Mouse (Mus musculus): ENCODE results near the gene Slc12a4. TPM values are rescaled to one million over a fixed set of nuclear protein-coding genes. Genes with fewer than 3 reads are reported as not detected.

Gene Slc12a4
- polyA plus RNA-seq, 1 experiment from 2014 or later: 8.4 TPM

- ATAC-seq (ENCODE audit: low FRiP score) (no peak), DNase-seq (ENCODE audit: low spot score) (no peak)
- Histone ChIP-seq H3K27me3 (ENCODE audit: control insufficient read depth, insufficient read depth, low read length) (no peaks in the 10 kb centered on the region), H3K4me1 (replicated peaks; ENCODE audit: control insufficient read depth, insufficient read depth, low read length) (no peaks in the 10 kb centered on the region), H3K27ac (ENCODE audit: low read depth, low read length) (no peak overlapping the region), H3K4me2 (replicated peaks; ENCODE audit: low read depth, low read length) (no peak overlapping the region), H3K36me3 (ENCODE audit: control insufficient read depth, insufficient read depth, low read length) (no peaks in the 10 kb centered on the region; the same call in 1 of the 2 replicates), H3K4me3 (ENCODE audit: low read depth, low read length) (no peak overlapping the region), H3K9ac (ENCODE audit: low read depth, low read length) (no peak overlapping the region), H3K9me3 (ENCODE audit: control insufficient read depth, low read length) (no peaks in the 10 kb centered on the region)
- WGBS: 93% methylated on average over 5 of the region's 5 CpGs
Measured at GRCm38 (mm10) chr8:105942542-105942941, 23.4 kb downstream of the Slc12a4 start.

DNA sequence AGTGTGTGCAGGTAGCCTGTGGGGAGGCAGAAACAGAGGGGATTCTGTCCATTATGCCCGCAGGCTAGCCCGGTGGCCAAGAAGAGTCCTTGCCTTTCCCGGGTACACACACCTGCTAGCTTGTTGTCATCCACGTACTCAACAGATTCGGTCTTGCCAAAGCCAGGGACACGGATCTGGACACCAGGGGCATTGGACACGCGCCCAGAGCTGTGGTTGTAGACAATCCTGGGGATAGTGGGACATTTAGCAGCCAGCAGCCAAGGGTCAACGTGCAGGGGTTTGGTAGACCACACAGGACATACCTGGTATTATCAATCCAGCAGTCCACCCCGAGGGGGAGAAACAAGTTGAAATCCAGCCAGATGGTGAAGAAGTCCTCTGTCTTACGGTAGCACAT, 23.9 kb downstream of the Slc12a4 start:
- WGBS: 94% methylated on average over 11 of the region's 11 CpGs
- ATAC-seq (ENCODE audit: low FRiP score): no peak
- no peaks in the 10 kb centered on the region for H3K27me3 ChIP-seq (ENCODE audit: control insufficient read depth, insufficient read depth, low read length)
- H3K4me3 ChIP-seq (ENCODE audit: low read depth, low read length): no peak overlapping the region
- H3K4me1 ChIP-seq (replicated peaks; ENCODE audit: control insufficient read depth, insufficient read depth, low read length): no peaks in the 10 kb centered on the region
- H3K9me3 ChIP-seq (ENCODE audit: control insufficient read depth, low read length): no peaks in the 10 kb centered on the region
- DNase-seq (ENCODE audit: low spot score): no peak
- no peak overlapping the region for H3K4me2 ChIP-seq (replicated peaks; ENCODE audit: low read depth, low read length)
- no peak overlapping the region for H3K27ac ChIP-seq (ENCODE audit: low read depth, low read length)
- H3K36me3 ChIP-seq (ENCODE audit: control insufficient read depth, insufficient read depth, low read length): no peaks in the 10 kb centered on the region; the same call in 1 of the 2 replicates
- H3K9ac ChIP-seq (ENCODE audit: low read depth, low read length): no peak overlapping the region

DNA sequence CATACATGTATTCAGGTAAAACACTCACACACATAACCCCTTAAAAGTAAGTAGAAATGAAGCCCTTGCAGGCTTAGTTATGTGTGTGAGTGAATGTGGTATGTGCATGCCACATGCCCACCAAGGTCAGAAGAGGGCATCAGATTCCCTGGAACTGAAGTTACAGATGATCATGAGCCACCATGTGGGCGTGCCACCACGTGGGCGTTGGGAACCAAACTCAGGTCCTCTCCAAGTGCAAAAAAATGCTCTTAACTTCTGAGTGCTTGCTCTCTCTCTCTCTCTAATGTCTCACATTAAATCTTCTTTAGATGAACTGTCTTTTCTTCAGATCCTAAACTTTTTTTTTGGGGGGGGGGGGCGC, 27.6 kb downstream of the Slc12a4 start, which contains the start of gene Psmb10:
Psmb10 (minus strand) TSS at position 139 of the 364 bp plus-strand sequence.
- H3K4me3 ChIP-seq (ENCODE audit: low read depth, low read length): peak within 1 kb of the TSS; percentile 77

GRCm38 (mm10) chr8:105937496-105938305, 28.2 kb downstream of the Slc12a4 start:
- H3K4me2 ChIP-seq (replicated peaks; ENCODE audit: low read depth, low read length): peak overlapping the region; percentile 86
- H3K9ac ChIP-seq (ENCODE audit: low read depth, low read length): peak overlapping the region; percentile 82
- H3K4me1 ChIP-seq (replicated peaks; ENCODE audit: control insufficient read depth, insufficient read depth, low read length): no peaks in the 10 kb centered on the region
- H3K36me3 ChIP-seq (ENCODE audit: control insufficient read depth, insufficient read depth, low read length): no peaks in the 10 kb centered on the region
- peak overlapping the region; percentile 77 for H3K4me3 ChIP-seq (ENCODE audit: low read depth, low read length)
- ATAC-seq (ENCODE audit: low FRiP score) (peak; percentile 66), DNase-seq (ENCODE audit: low spot score) (no peak)
- no peaks in the 10 kb centered on the region for H3K9me3 ChIP-seq (ENCODE audit: control insufficient read depth, low read length)
- 2% methylated on average over 33 of the region's 33 CpGs for WGBS
- no peaks in the 10 kb centered on the region for H3K27me3 ChIP-seq (ENCODE audit: control insufficient read depth, insufficient read depth, low read length)
- peak overlapping the region; percentile 88 for H3K27ac ChIP-seq (ENCODE audit: low read depth, low read length)

More for the DNA sequence above, 27.6 kb downstream of the Slc12a4 start, which contains the start of gene Psmb10:
- Histone ChIP-seq H3K9ac (ENCODE audit: low read depth, low read length) (peak within 1 kb of the TSS; percentile 82), H3K4me2 (replicated peaks; ENCODE audit: low read depth, low read length) (peak within 1 kb of the TSS; percentile 86), H3K9me3 (ENCODE audit: control insufficient read depth, low read length) (no peaks in the 10 kb centered on the region), H3K27me3 (ENCODE audit: control insufficient read depth, insufficient read depth, low read length) (no peaks in the 10 kb centered on the region), H3K36me3 (ENCODE audit: control insufficient read depth, insufficient read depth, low read length) (no peaks in the 10 kb centered on the region), H3K4me1 (replicated peaks; ENCODE audit: control insufficient read depth, insufficient read depth, low read length) (no peaks in the 10 kb centered on the region), H3K27ac (ENCODE audit: low read depth, low read length) (peak within 1 kb of the TSS; percentile 88)
- ATAC-seq (ENCODE audit: low FRiP score): no peak
- WGBS: 41% methylated on average over 4 of the region's 4 CpGs
- DNase-seq (ENCODE audit: low spot score): peak; percentile 25

- WGBS: under 1% methylated on average over 30 of the region's 30 CpGs
- H3K9me3 ChIP-seq (ENCODE audit: control insufficient read depth, low read length): no peaks in the 10 kb centered on the region
- no peaks in the 10 kb centered on the region for H3K27me3 ChIP-seq (ENCODE audit: control insufficient read depth, insufficient read depth, low read length)
- peak; percentile 94 for ATAC-seq (ENCODE audit: low FRiP score)
- H3K36me3 ChIP-seq (ENCODE audit: control insufficient read depth, insufficient read depth, low read length): no peaks in the 10 kb centered on the region
- peak overlapping the region; percentile 88 for H3K27ac ChIP-seq (ENCODE audit: low read depth, low read length)
- DNase-seq (ENCODE audit: low spot score): peak; percentile 88
- H3K4me3 ChIP-seq (ENCODE audit: low read depth, low read length): peak overlapping the region; percentile 77
- peak overlapping the region; percentile 86 for H3K4me2 ChIP-seq (replicated peaks; ENCODE audit: low read depth, low read length)
- H3K9ac ChIP-seq (ENCODE audit: low read depth, low read length): peak overlapping the region; percentile 82
- H3K4me1 ChIP-seq (replicated peaks; ENCODE audit: control insufficient read depth, insufficient read depth, low read length): no peaks in the 10 kb centered on the region
Measured at GRCm38 (mm10) chr8:105936866-105937475, 28.9 kb downstream of the Slc12a4 start.

GRCm38 (mm10) chr8:105935863-105936603, 29.9 kb downstream of the Slc12a4 start:
- Histone ChIP-seq H3K36me3 (ENCODE audit: control insufficient read depth, insufficient read depth, low read length) (no peaks in the 10 kb centered on the region), H3K27ac (ENCODE audit: low read depth, low read length) (no peak overlapping the region), H3K9me3 (ENCODE audit: control insufficient read depth, low read length) (no peaks in the 10 kb centered on the region), H3K9ac (ENCODE audit: low read depth, low read length) (peak overlapping the region; percentile 82; the same call in 1 of the 2 replicates), H3K4me1 (replicated peaks; ENCODE audit: control insufficient read depth, insufficient read depth, low read length) (no peaks in the 10 kb centered on the region), H3K4me3 (ENCODE audit: low read depth, low read length) (peak overlapping the region; percentile 77), H3K27me3 (ENCODE audit: control insufficient read depth, insufficient read depth, low read length) (no peaks in the 10 kb centered on the region), H3K4me2 (replicated peaks; ENCODE audit: low read depth, low read length) (peak overlapping the region; percentile 86)
- DNase-seq (ENCODE audit: low spot score): no peak
- no peak for ATAC-seq (ENCODE audit: low FRiP score)
- WGBS: 23% methylated on average over 7 of the region's 7 CpGs

DNA sequence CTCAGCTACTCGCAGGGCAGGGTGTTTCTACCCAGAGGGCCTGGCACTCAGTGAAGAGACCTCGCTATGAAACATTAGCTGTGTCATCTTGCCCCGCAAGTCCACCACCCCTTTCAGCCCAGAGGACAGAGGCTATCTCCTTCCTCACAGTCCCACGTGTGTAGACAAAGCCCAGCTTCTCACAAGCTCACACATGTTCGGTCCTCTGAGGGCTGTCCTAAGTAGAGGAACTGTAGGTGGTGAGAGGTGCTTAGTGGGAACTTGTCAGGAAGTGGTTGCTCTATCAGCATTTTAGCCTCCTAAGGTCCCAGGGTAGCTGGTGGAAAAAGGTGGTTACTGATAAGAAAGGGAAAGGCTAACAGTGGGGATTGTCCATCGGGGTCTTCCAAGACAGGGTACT, 30.8 kb downstream of the Slc12a4 start:
- no peak overlapping the region for H3K9ac ChIP-seq (ENCODE audit: low read depth, low read length)
- no peaks in the 10 kb centered on the region for H3K4me1 ChIP-seq (replicated peaks; ENCODE audit: control insufficient read depth, insufficient read depth, low read length)
- no peaks in the 10 kb centered on the region for H3K36me3 ChIP-seq (ENCODE audit: control insufficient read depth, insufficient read depth, low read length)
- no peak for DNase-seq (ENCODE audit: low spot score)
- H3K27me3 ChIP-seq (ENCODE audit: control insufficient read depth, insufficient read depth, low read length): no peaks in the 10 kb centered on the region
- no peak overlapping the region for H3K4me2 ChIP-seq (replicated peaks; ENCODE audit: low read depth, low read length)
- no peaks in the 10 kb centered on the region for H3K9me3 ChIP-seq (ENCODE audit: control insufficient read depth, low read length)
- no peak overlapping the region for H3K27ac ChIP-seq (ENCODE audit: low read depth, low read length)
- no peak for ATAC-seq (ENCODE audit: low FRiP score)
- H3K4me3 ChIP-seq (ENCODE audit: low read depth, low read length): no peak overlapping the region
- WGBS: 85% methylated on average over 6 of the region's 6 CpGs

DNA sequence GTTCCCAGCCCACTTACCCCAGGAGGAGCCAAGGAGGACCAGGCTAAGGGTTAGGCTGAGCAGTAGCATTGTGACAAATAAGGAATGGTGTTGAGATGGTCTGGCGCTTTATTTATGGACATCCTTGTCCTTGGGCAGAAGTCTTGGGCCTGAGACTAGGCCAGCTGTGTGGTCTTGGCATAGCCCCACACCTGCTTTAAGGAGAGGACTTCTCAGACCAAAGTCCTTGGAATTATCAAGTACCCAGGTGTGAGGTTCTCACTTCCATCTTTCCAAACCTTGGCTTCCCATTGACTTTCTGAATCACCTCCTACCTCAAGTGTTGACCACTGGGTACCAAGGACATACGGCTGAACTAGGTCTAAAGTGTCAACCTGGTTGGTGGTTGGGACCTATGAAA, 32.1 kb downstream of the Slc12a4 start, which contains the start of gene Ctrl:
Ctrl (minus strand) TSS at position 101 of the 400 bp plus-strand sequence.
- H3K9ac ChIP-seq (ENCODE audit: low read depth, low read length): no peak within 1 kb of the TSS
- 95% methylated on average over 2 of the region's 2 CpGs for WGBS

More for the DNA sequence above, 32.1 kb downstream of the Slc12a4 start, which contains the start of gene Ctrl:
- Histone ChIP-seq H3K27ac (ENCODE audit: low read depth, low read length) (no peak within 1 kb of the TSS), H3K9me3 (ENCODE audit: control insufficient read depth, low read length) (no peaks in the 10 kb centered on the region), H3K4me2 (replicated peaks; ENCODE audit: low read depth, low read length) (no peak within 1 kb of the TSS), H3K4me3 (ENCODE audit: low read depth, low read length) (no peak within 1 kb of the TSS), H3K4me1 (replicated peaks; ENCODE audit: control insufficient read depth, insufficient read depth, low read length) (no peaks in the 10 kb centered on the region), H3K36me3 (ENCODE audit: control insufficient read depth, insufficient read depth, low read length) (no peaks in the 10 kb centered on the region), H3K27me3 (ENCODE audit: control insufficient read depth, insufficient read depth, low read length) (no peaks in the 10 kb centered on the region)
- ATAC-seq (ENCODE audit: low FRiP score): no peak
- no peak for DNase-seq (ENCODE audit: low spot score)
